Mouse (Mus musculus) gastrocnemius, postnatal 36 days (tissue): ENCODE results near the gene Magi2. TPM values are rescaled to one million over a fixed set of nuclear protein-coding genes. Genes with fewer than 3 reads are reported as not detected.

Experiments used
- DNase-seq, 2 experiments: peaks; one replicate each; pipeline ENCODE4 v3.0.0; 2022
- intact Hi-C: fragments of 180-260 bp; cut with DNase I; formaldehyde crosslinking; loops from one replicate; pipeline ENCODE4 v1.15.1; 2025
- total RNA-seq, 2 experiments: library from RNA; stranded (reverse); gene quantifications; 2 replicates each; pipeline ENCODE4 v1.2.3; 2021

The Magi2 gene
- total RNA-seq, 2 experiments from 2014 or later = 0.57 to 1.3 TPM

GRCm38 (mm10) chr5:20325290-20325689 lies 1098.5 kb downstream of the Magi2 start:
- DNase-seq = no peak
- intact Hi-C loops = no loop called here

DNA sequence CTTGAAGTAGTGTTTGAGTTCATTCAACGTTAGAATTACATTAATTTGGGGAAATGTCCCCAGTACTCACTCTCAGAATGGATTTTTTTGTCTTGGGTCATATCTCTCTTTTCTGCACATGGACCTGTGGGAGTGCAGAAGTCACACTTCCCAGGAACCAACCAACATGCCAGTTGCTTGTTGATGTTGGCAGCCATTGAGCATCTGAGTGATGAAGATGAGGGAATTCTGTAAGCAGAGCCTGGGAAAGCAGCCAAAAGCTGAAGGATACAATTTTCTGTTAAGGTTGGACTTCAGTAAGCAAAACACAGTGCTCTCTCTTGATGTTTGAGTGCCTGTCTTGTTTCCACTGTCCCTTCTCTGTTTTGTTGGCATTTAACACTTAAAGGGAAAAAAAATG lies 1102.1 kb downstream of the Magi2 start:
- no peak for DNase-seq
- intact Hi-C loops = no loop called here

GRCm38 (mm10) chr5:20330025-20330424 lies 1103.2 kb downstream of the Magi2 start:
- intact Hi-C loops = no loop called here
- DNase-seq = no peak

DNA sequence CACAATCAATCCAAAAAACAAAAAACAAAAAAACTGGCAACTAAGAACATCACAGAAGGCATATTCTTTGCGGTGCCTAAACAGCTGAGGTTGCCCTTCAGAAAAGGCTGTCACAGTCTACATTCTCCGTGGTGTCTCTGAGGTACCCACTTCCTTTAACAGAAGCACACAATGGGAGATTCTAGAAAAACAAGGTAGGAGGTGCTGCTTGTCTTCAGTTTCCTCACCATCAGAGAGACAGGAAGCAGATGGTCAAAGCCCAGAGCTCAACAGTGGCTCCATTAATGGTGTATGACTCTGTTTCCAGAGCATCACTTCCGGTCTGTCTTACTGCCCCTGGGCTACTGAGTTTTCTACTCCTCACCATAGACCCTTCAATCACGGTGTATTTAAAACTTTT lies 1105.7 kb downstream of the Magi2 start:
- DNase-seq = no peak
- intact Hi-C loops = no loop called here

DNA sequence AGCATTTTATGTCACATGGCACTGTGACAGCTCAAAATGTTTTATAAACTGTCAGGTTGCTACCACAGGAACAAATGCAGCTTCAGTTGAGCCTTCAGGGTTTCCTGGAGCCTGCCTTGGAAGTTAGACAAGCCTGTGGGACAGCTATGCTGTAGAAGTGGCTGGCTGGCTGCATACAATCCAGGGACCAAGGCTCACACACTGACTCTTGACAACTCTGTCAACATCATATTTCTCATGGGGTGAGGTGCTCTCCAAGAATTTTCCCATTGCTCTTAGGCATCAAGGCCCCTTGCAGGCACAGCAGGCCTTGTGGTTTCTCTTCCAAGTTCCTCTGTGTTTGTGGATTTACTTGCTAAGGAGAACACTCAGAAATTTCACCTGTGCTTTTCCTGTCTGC lies 1107.7 kb downstream of the Magi2 start:
- DNase-seq = no peak
- intact Hi-C loops = no loop called here

DNA sequence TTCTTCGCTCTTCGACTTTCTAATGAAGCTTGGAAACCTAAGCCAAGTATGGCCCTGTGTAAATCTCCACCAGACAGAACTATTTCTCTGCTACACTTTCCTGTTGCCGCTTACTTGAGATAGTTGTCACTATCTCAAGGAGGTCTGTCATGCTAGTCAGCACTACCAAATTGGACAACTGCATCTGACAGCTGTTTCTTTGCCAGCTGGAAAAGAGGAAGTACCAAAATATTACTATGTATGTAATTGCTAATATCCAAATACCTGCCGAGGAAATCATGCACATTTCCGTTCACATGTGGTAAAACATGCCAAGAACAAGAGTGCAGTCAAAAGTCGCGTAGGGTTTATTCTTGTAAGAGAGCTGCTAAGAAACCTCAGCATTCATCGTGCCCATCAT lies 1126.1 kb downstream of the Magi2 start:
- no peak for DNase-seq
- intact Hi-C loops = no loop called here

- intact Hi-C loops = no loop called here
- DNase-seq = no peak
These were observed 1131.6 kb downstream of the Magi2 start for GRCm38 (mm10) chr5:20358437-20358836.

GRCm38 (mm10) chr5:20359021-20359420 lies 1132.2 kb downstream of the Magi2 start:
- DNase-seq = no peak
- intact Hi-C loops = no loop called here

DNA sequence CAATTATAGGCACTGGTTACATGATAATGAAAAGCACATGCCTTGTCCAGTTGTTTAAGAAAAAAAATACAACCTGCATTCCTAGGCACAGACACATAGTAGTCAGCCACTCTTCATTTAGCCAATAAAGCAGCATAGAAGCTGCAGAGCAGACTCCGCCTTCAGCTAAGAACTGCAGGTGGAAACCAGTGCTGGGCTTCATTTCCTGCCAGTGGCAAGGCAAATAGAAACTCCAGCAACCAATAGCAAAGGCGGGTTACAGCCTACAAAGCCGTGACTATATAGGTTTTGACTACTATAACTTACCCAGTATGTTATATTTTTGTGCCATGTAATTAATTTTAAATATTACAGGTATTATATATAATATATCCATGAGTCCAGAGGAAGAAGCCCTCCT lies 1135.3 kb downstream of the Magi2 start:
- DNase-seq = no peak
- intact Hi-C loops = no loop called here

- intact Hi-C loops = no loop called here
- DNase-seq = no peak
These were observed 1136.4 kb downstream of the Magi2 start for GRCm38 (mm10) chr5:20363216-20363615.

DNA sequence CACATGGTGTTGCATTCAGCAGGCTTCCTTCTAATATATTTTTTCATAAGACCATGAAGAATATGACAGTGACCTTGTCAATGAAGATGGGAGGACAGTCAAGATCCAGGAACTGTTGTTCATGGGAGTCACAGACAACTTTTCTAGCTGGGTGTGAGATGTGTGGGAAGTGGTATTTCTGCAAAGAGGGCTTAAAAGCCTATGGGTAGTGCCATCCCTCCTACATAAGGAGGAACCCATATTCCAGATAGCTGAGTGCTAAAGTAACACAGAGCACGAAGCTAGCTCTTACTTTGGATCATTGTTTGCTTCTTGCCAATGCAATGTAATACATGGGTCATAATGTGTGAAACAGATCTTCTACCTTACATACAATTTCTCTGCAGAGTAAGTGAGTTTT lies 1146.8 kb downstream of the Magi2 start:
- intact Hi-C loops = no loop called here
- no peak for DNase-seq

GRCm38 (mm10) chr5:20378071-20378800 lies 1151.4 kb downstream of the Magi2 start:
- no peak for DNase-seq
- intact Hi-C loops = no loop called here

DNA sequence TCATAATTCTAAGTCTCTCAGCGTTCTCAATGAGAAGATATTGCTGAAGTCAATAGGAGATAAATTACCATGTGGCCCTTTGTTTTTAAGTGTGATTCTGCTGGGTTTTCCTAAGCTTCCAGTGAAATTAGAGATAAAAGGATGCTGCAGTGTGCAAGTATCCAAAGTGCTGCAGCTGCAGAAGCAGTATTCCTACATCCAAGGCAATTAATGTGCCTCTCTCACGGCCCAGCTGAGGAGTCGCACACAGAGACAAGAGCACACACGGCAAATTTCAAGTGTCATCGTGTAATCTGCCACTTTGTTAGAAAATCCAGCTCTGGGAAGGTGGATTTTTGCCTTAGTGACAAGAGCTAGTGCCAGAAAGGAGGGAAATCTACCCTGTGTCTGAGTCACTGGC lies 1177.7 kb downstream of the Magi2 start:
- DNase-seq = no peak
- intact Hi-C loops = no loop called here

DNA sequence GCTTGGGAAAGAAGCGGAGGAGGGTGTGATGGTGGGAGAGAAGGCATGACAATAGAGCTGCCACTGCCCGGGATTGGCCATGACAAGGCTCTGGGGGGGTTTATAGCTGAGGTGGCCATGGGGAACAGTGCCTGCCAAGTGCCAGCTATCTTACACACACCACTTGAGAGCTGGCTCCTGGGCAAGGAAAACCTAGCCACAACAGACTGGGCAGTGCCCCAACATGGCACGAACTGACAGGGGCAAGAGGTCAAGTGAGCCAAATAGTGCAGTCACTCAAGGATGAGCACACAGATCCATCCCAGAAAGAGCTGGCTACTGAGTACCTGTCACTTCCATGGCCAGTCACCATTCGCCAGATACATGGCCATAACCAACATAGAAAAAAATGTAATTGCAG lies 1179.8 kb downstream of the Magi2 start:
- intact Hi-C loops = no loop called here
- DNase-seq = no peak

DNA sequence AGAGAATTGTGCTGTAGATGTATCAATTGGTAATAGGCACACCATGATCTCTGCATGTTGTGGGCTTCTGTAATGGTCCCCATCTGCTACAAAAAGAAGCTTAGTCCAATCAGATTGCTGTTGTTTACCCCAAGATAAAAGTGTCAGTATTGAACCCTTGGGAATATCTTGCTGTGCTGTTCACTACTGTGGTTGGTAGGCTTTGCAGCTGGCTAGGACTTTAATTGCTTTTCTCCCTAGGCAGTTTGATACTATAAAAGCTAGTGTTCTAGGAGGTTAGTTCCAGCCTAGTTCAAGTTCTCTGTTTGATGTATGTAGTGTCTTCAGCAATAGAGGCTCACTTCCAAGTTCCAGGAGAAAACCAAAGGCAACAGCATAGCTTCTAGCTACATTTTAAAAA lies 1188.5 kb downstream of the Magi2 start:
- intact Hi-C loops = no loop called here
- DNase-seq = no peak

GRCm38 (mm10) chr5:20417348-20417747 lies 1190.5 kb downstream of the Magi2 start:
- DNase-seq = no peak
- intact Hi-C loops = no loop called here

- intact Hi-C loops = no loop called here
- DNase-seq = no peak
These were observed 1205.4 kb downstream of the Magi2 start for GRCm38 (mm10) chr5:20432148-20432813.

DNA sequence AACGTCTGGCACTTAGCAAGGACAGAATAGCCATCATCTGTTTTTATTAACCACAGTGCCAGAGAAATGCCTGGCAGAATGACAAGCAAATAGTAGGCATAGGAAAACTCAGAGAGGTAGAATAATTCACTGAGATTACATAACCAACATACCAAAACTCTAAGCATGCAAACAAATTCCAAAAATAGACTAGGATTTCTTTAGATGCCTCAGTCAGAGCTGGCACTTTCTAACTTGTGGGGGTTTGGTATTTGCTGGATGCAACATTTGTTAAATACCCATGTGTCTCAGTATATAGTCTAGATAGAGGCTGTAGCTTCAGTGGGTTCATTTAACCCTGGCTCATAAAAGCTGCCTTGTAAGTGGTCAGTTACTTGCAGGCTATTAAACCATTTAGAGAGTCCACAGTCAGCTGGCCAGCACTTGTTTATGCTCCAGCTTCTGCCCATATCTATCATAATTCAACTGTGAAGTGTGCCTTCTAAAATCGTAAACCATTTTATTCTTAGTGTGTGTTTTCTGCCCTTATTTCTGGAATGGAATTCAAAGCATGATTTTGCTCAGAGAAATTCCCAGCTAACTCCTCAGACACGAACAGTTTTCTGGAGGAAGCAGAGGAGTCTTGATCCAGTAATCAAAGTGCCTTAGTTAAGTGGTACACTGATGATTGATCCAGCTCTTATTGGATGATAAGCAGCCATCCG lies 1219.8 kb downstream of the Magi2 start:
- intact Hi-C loops = no loop called here
- DNase-seq = no peak

GRCm38 (mm10) chr5:20456106-20456505 lies 1229.3 kb downstream of the Magi2 start:
- no peak for DNase-seq
- intact Hi-C loops = no loop called here

DNA sequence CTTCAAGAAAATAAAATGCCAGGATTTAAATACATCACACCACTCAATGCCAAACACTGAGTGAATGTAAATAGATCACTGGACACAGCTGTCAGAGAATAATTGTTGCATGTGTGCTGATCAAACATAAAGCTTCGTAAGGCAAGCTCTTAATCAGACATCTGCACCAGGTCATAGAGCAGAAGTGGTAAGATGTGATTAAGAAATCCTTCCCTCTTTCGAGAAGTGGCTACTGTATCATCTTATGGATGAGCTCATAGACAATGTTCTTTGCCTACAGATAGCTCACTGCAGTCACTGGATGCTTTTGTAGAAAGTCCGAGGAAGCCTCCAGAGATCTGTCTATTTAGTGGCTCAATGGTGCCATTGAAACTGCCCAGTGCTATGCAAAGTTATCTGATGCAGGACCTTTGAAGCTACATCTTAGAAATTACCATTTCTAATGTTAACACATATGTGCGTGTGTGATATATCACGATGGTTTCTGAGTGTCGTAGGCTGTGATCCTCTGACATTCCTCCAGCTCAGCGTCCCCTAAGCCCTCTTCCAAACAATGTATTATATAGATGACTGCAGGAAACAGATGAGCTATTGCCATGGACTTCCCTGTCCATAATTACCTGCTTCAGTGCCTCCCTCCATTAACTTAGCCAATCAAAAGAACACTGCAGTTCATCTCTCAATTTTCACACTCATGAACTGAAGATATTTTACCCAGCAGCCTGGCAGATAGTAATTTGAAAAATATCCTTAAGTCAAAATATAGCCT lies 1231.1 kb downstream of the Magi2 start:
- no peak for DNase-seq
- intact Hi-C loops = no loop called here

- intact Hi-C loops = no loop called here
- DNase-seq = no peak
These were observed 1234.9 kb downstream of the Magi2 start for GRCm38 (mm10) chr5:20461709-20462108.
